In genomic region chr4:82447061-82447671, GRCm38 (mm10) we compare ENCODE assay signal across 9 mouse cellular contexts.
DNase-seq lines count a peak whose midpoint lies in the region; ATAC-seq and TF ChIP-seq lines count a peak whose summit lies in the region.
"Had no signal": no experiment of that assay in that cellular context is flagged by ENCODE, and none has a peak within 500 bp of the region (broad histone marks: within the 10 kb centered on the region; RNA-seq: fewer than 3 reads in every experiment).

No protein-coding gene starts in this region.

- peaks cover 14% of the 10 kb centered on the region; the same call in 1 of the 2 replicates for H3K4me1 ChIP-seq in liver, embryonic 12.5 days
- peaks cover 14% of the 10 kb centered on the region for H3K4me1 ChIP-seq in embryonic fibroblast, embryonic 13.5 days (ENCODE audit: control insufficient read depth, insufficient read depth, low read length)
- H3K4me1 ChIP-seq in heart, embryonic 11.5 days (ENCODE audit: control insufficient read depth, insufficient read depth, low read length), result peaks cover 38% of the 10 kb centered on the region
- H3K4me1 ChIP-seq in kidney, postnatal 0 days (replicated peaks; ENCODE audit: insufficient read depth, low read length), result no peaks in the 10 kb centered on the region
- peaks cover 0 to 9% of the 10 kb centered on the region in 2 experiments; a peak in 2 of 4 replicates for H3K4me1 ChIP-seq in liver, embryonic 14.5 days (replicated peaks; ENCODE audit: control insufficient read depth in 2 of 2, insufficient read depth in 2 of 2, low read length in 1 of 2)

- no peak overlapping the region for H3K27ac ChIP-seq in liver, embryonic 12.5 days
- H3K27ac ChIP-seq in embryonic fibroblast, embryonic 13.5 days (ENCODE audit: insufficient read depth, low read length), result peak overlapping the region; percentile 49
- peak overlapping the region; percentile 88 for H3K27ac ChIP-seq in heart, embryonic 11.5 days (ENCODE audit: low read depth, low read length)
- peak overlapping the region; percentile 76 for H3K27ac ChIP-seq in kidney, postnatal 0 days
- no peak overlapping the region for H3K27ac ChIP-seq in liver, embryonic 14.5 days

- TF ChIP-seq EP300 in liver, embryonic 14.5 days (IDR thresholded peaks at IDR 0.05; ENCODE audit: low read depth), result no peak

- H3K27me3 ChIP-seq in liver, embryonic 12.5 days (replicated peaks), result no peaks in the 10 kb centered on the region
- no peaks in the 10 kb centered on the region for H3K27me3 ChIP-seq in heart, embryonic 11.5 days (ENCODE audit: control insufficient read depth, insufficient read depth, low read length)
- H3K27me3 ChIP-seq in kidney, postnatal 0 days (ENCODE audit: insufficient read depth, low read length), result no peaks in the 10 kb centered on the region
- no peaks in the 10 kb centered on the region for H3K27me3 ChIP-seq in liver, embryonic 14.5 days (ENCODE audit: control insufficient read depth, insufficient read depth, low read length)
- H3K27me3 ChIP-seq: CH12.LX had no signal

- 38% methylated on average over 8 of the region's 8 CpGs for WGBS in liver, embryonic 12.5 days (ENCODE audit: insufficient replicate concordance)
- 7% methylated on average over 8 of the region's 8 CpGs for WGBS in heart, embryonic 11.5 days (ENCODE audit: insufficient replicate concordance)
- 20% methylated on average over 8 of the region's 8 CpGs for WGBS in kidney, postnatal 0 days
- 30% methylated on average over 8 of the region's 8 CpGs for WGBS in liver, embryonic 14.5 days (ENCODE audit: insufficient replicate concordance)

- H3K4me2 ChIP-seq in liver, embryonic 12.5 days, result no peak overlapping the region
- peak overlapping the region; percentile 7 for H3K4me2 ChIP-seq in heart, embryonic 11.5 days
- no peak overlapping the region; the same call in 1 of the 2 replicates for H3K4me2 ChIP-seq in kidney, postnatal 0 days (ENCODE audit: low read length)
- peak overlapping the region; percentile 6; the same call in 1 of the 2 replicates for H3K4me2 ChIP-seq in liver, embryonic 14.5 days (ENCODE audit: low read depth)

- ATAC-seq in liver, embryonic 12.5 days, result no peak
- ATAC-seq in heart, embryonic 11.5 days (replicated peaks; ENCODE audit: insufficient number of reproducible peaks, low FRiP score, low TSS enrichment), result peak; percentile 80
- ATAC-seq in kidney, postnatal 0 days (replicated peaks; ENCODE audit: low FRiP score, low read depth), result peak; percentile 65; the same call in 1 of the 2 replicates
- ATAC-seq in liver, embryonic 14.5 days (ENCODE audit: insufficient read depth), result no peak
- no peak for ATAC-seq in CD4-positive, CD25-positive, alpha-beta regulatory T cell, adult 4 months

- H3K4me3 ChIP-seq in liver, embryonic 12.5 days, result no peak overlapping the region
- no peak overlapping the region for H3K4me3 ChIP-seq in embryonic fibroblast, embryonic 13.5 days (ENCODE audit: insufficient read depth, low read length)
- no peak overlapping the region for H3K4me3 ChIP-seq in heart, embryonic 11.5 days (ENCODE audit: low read depth, low read length)
- H3K4me3 ChIP-seq in kidney, postnatal 0 days (replicated peaks; ENCODE audit: low read depth, low read length), result no peak overlapping the region
- H3K4me3 ChIP-seq in liver, embryonic 14.5 days (ENCODE audit: insufficient read depth in 1 of 2, low read depth in 2 of 2, low read length in 2 of 2), result no peak overlapping the region

- TF ChIP-seq CTCF in embryonic fibroblast, embryonic 13.5 days (IDR thresholded peaks at IDR 0.05; ENCODE audit: borderline replicate concordance, insufficient read depth, low read length), result no peak
- TF ChIP-seq CTCF in kidney, postnatal 0 days (IDR thresholded peaks at IDR 0.05; ENCODE audit: low read depth), result no peak
- no peak for TF ChIP-seq CTCF in liver, embryonic 14.5 days (IDR thresholded peaks at IDR 0.05; ENCODE audit: low read depth)

- no peaks in the 10 kb centered on the region for H3K36me3 ChIP-seq in liver, embryonic 12.5 days
- no peaks in the 10 kb centered on the region for H3K36me3 ChIP-seq in heart, embryonic 11.5 days (ENCODE audit: control insufficient read depth, insufficient read depth, low read length)
- H3K36me3 ChIP-seq in kidney, postnatal 0 days (ENCODE audit: insufficient read depth, low read length), result no peaks in the 10 kb centered on the region
- no peaks in the 10 kb centered on the region for H3K36me3 ChIP-seq in liver, embryonic 14.5 days (replicated peaks; ENCODE audit: control insufficient read depth, insufficient read depth, low read depth)

- H3K9ac ChIP-seq in liver, embryonic 12.5 days, result no peak overlapping the region
- 0 out of 2 replicates have a peak overlapping the region, but pooled peaks have one; percentile 22 for H3K9ac ChIP-seq in heart, embryonic 11.5 days (ENCODE audit: low read depth, low read length)
- no peak overlapping the region for H3K9ac ChIP-seq in kidney, postnatal 0 days (ENCODE audit: low read depth, low read length)
- no peak overlapping the region for H3K9ac ChIP-seq in liver, embryonic 14.5 days (replicated peaks)

- no peak for TF ChIP-seq POLR2A in embryonic fibroblast, embryonic 13.5 days (IDR thresholded peaks at IDR 0.05; ENCODE audit: low read depth, low read length)

- H3K9me3 ChIP-seq in liver, embryonic 12.5 days (replicated peaks), result no peaks in the 10 kb centered on the region
- H3K9me3 ChIP-seq in heart, embryonic 11.5 days (replicated peaks; ENCODE audit: control insufficient read depth, low read length), result no peaks in the 10 kb centered on the region
- no peaks in the 10 kb centered on the region for H3K9me3 ChIP-seq in kidney, postnatal 0 days (replicated peaks; ENCODE audit: low read length)
- no peaks in the 10 kb centered on the region for H3K9me3 ChIP-seq in liver, embryonic 14.5 days (ENCODE audit: control insufficient read depth, low read length)

- peak; percentile 7 for DNase-seq in liver
- peak; percentile 61 for DNase-seq in kidney, postnatal 0 days (ENCODE audit: low spot score)
- DNase-seq in liver, embryonic 14.5 days (ENCODE audit: low read depth in 3 of 3, low spot score in 3 of 3), result no peak
- DNase-seq in right cerebral cortex, adult 18-20 months, result peak; percentile 70

Comparison
In these comparisons a context has a peak if more than half of its experiments do, and no peak if none do; other contexts are left out.
1. DNase-seq: peak in liver (single experiment), kidney, postnatal 0 days (single experiment) and right cerebral cortex, adult 18-20 months (single experiment); none in liver, embryonic 14.5 days (0 of 3).
2. H3K4me2 ChIP-seq: peak in heart, embryonic 11.5 days (single experiment) and liver, embryonic 14.5 days (single experiment); none in liver, embryonic 12.5 days (single experiment) and kidney, postnatal 0 days (single experiment).
3. ATAC-seq: peak in heart, embryonic 11.5 days (single experiment) and kidney, postnatal 0 days (single experiment); none in liver, embryonic 12.5 days (single experiment), liver, embryonic 14.5 days (single experiment) and CD4-positive, CD25-positive, alpha-beta regulatory T cell, adult 4 months (single experiment).
4. H3K27ac ChIP-seq: peak in embryonic fibroblast, embryonic 13.5 days (single experiment), heart, embryonic 11.5 days (single experiment) and kidney, postnatal 0 days (single experiment); none in liver, embryonic 12.5 days (single experiment) and liver, embryonic 14.5 days (single experiment).